Mouse (Mus musculus): ENCODE measurements around the gene Naa50.

- TF ChIP-seq CTCF (IDR thresholded peaks at IDR 0.05; ENCODE audit: low read depth, low read length) (no peak), POLR2A (IDR thresholded peaks at IDR 0.05; ENCODE audit: borderline replicate concordance, low read depth, low read length) (no peak)
Observed at GRCm38 (mm10) chr16:44190968-44191367, 51.3 kb downstream of the Naa50 start.
